Mouse (Mus musculus) G1E-ER4 (cell line): Measurements from ENCODE around the gene Cd59b. TPM values are rescaled to one million over a fixed set of nuclear protein-coding genes. Genes with fewer than 3 reads are reported as not detected.
A peak's percentile ranks its signal among the peaks of the same experiment; 100 is the strongest.

Experiments used
- GATA1 ChIP-seq: IDR thresholded peaks from one replicate; pipeline ENCODE4 v1.8.0; 2012; ENCODE audit warnings: low read length, inconsistent platforms
- polyA plus RNA-seq: library from polyadenylated mRNA; stranded (reverse); fragments of >175 nt; gene quantifications from 2 replicates; pipeline ENCODE4 v1.2.3, GENCODE M21; 2012

Gene Cd59b
- polyA plus RNA-seq, 1 experiment = not detected

DNA sequence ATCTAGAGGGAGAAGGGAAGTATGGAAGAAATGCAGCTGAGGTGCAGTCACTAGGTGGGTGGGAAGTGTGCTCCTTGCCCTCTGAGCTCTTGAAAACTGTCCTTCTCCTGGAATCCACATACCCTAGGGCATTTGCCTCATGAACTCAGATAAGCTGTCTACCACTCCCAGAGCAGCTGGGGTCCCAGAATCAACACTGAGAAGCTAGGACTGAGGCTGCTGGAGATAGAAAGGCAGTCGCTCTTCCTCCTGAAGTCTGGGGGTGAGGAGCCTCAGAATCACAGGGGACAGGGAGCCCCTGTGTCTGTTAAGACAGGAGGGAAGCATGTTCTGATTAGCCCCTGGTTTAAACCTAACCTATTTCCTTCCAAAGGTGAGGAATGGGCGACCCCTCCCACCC, 39.9 kb downstream of the Cd59b start:
- TF ChIP-seq GATA1 = no peak

- TF ChIP-seq GATA1 = no peak
Observed at GRCm38 (mm10) chr2:104110031-104110430, 40.4 kb downstream of the Cd59b start.

DNA sequence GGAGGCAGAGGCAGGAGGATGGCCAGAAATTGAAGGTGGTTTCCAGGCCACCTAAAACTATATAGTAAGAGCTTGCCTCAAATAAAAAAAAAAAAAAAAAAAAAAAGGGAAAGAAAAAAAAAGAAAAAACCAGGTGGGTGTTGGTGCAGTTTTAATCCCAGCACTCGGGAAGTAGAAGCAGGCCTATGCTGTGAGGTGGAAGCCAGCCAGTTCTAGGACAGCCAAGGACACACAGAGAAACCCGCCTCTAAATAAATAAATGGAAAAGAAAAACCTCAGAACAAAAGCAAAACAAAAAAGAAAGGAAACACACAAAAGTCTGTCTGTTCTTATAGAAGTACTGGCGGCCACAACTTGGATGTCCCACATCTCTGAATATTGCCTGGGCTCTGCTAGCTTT, 45.2 kb downstream of the Cd59b start:
- TF ChIP-seq GATA1 = no peak

- TF ChIP-seq GATA1 = no peak
Observed at GRCm38 (mm10) chr2:104119097-104119496, 49.4 kb downstream of the Cd59b start.

DNA sequence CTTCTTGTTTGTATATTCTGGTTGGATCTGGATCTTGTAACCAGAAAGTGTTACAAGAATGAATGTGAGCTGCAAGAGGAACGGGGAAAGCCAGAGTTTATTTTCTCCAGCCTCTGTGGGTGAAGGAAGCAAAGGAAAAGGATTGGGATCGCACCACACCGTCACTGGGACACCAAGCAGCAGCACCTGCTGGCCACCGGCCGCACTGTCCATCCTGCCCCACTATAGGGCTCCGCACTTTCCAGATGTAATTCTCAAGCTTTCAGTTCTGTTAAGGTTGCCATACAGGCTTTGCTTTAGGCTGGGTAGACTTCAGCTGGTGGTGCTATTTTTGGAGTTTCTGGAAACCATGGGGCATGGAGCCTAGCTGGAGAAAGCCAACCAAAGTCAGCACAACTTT, 50.7 kb downstream of the Cd59b start:
- no peak for TF ChIP-seq GATA1

DNA sequence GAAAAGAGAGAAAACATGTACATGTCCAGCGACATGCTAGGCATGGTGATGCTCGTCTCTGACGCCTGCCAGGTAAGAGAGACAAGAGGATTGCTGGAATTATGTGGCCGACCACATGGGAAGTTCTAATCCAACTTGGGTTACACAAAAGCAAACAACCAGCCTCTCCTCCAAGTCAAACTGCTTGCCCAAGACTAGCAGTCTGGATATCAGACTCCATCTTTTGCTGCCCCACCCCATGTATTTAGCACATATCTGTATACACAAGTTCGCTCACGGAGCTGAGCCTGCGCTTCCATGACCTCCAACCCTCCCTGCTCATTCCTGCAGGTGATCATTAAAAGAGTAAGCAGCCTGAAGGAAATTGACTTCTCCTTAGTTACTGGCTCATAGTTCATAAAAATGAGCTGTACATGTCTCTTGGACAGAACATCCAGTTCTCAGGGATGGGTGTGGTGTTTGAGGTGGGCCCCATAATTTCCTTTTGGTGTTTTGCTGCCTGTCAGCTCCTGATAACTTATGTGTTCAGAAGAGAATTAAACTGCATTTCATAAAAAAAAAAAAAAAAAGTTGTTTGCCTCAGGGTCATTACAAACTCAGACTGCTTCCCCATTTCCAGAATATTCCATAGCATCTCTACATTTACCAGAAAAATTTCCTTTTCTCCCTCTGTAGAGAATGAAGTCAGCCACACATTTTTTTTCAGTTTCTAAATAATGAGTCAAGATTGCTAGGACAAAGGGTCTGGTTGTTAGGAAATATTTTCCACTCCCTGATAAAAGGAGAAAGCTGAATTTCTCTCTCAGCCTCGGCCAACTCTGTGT, 52.2 kb downstream of the Cd59b start:
- TF ChIP-seq GATA1 = no peak

DNA sequence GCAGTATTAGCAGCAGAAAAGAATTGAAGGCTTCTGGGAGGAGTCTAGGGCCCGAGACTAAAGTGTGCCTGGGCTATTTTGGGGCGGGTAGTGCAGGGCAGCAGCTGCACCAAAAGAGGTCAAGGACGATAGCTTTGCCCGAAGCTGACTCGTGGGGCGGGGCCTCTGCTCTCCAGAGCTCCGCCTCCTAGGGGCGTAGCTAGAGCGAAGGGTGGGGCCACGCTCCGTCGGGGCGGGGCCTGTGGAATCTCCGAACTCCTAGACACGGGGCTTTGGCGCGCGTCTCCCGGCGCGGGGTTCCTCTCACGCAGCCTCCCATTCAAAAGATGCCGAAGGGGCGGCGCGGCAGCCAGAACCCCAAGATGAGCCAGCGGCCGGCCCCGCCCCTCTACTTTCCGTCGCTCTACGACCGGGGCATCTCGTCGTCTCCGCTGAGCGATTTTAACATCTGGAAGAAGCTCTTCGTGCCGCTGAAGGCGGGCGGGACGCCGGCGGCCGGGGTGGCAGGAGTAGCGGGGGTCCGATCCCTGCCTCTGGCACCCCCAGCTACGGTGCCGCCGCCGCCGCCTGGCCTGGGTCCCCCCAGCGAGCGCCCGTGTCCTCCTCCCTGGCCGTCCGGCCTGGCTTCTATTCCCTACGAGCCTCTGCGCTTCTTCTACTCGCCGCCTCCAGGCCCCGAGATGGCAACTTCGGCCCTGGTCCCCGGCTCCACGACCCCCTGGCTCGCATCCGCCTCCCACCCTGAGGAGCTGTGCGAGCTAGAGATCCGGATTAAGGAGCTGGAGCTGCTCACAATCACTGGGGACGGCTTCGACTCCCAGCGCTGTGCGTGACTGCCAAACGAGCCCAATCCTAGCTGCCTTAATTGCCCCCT, 53.1 kb downstream of the Cd59b start, which contains the start of gene A930018P22Rik:
TSS of gene A930018P22Rik (plus strand) at position 265 of the 874 bp plus-strand sequence.
- no peak for TF ChIP-seq GATA1

GRCm38 (mm10) chr2:104123540-104123939, 53.9 kb downstream of the Cd59b start:
- TF ChIP-seq GATA1 = peak; percentile 54

GRCm38 (mm10) chr2:104124071-104124470, 54.4 kb downstream of the Cd59b start:
- TF ChIP-seq GATA1 = no peak

DNA sequence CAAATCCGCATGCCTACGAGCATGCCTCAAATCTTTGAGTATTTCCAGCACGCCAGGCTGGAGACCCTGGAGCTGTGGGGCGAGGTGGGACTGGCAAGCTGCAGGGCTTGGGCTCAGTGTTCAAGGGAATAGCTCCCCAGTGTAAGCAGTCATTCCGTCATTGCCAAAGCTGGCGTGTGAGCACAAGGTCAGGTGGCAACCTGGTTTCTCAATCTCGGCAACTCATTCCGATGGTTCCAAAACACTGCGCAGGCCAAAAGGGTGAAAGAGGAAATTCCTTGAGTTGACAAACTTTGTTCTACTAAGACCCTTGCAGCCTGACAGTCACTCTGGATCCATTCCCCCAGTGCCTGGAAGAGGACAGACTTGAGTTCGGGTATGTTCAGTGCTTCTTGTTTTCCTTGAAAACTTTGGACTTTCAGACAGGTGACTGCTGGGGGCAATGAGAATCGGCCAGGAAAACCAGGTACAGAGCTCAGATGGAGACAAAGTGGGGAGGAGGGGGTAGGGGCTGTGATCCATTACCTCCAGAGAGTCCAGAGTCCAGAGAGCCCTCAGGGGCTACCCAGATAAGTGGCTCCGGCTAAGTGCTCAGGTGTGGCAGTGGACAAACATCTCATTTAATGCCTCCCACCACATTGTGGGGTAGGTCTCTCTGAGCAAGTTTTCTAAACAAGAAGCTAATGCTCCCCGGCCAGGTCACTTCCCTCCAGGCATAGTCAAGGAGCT, 59.3 kb downstream of the Cd59b start:
- TF ChIP-seq GATA1 = no peak

GRCm38 (mm10) chr2:104130165-104130564, 60.5 kb downstream of the Cd59b start:
- no peak for TF ChIP-seq GATA1

GRCm38 (mm10) chr2:104130969-104131368, 61.3 kb downstream of the Cd59b start:
- no peak for TF ChIP-seq GATA1

DNA sequence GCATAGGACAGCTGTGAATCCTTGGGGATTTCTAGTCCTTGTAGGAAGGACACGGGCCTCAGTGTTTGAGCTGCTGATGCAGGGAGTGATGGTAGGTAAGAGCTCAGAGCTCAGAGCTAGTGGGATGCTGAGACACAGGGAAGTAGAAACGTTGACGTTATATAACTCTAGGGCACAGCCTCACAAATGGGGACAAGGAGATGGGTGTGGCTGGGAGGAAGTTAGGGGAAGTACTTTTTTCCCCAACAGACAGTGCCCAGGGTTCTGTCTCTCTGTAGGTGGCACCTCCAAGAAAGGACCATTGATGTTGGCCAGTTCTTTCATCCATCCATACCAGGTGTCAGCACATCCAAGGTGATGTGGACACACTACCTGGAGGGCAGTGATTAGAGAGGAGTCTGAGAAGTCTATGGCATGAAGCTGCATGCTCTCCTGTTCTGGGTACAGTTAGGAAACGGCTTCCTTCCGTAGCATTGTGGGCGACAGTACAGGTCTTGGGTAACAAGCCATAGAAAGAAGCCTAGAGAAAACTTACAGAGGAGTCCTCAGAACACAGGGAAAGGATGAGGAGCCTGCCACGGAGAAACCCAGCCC, 62.7 kb downstream of the Cd59b start:
- no peak for TF ChIP-seq GATA1

DNA sequence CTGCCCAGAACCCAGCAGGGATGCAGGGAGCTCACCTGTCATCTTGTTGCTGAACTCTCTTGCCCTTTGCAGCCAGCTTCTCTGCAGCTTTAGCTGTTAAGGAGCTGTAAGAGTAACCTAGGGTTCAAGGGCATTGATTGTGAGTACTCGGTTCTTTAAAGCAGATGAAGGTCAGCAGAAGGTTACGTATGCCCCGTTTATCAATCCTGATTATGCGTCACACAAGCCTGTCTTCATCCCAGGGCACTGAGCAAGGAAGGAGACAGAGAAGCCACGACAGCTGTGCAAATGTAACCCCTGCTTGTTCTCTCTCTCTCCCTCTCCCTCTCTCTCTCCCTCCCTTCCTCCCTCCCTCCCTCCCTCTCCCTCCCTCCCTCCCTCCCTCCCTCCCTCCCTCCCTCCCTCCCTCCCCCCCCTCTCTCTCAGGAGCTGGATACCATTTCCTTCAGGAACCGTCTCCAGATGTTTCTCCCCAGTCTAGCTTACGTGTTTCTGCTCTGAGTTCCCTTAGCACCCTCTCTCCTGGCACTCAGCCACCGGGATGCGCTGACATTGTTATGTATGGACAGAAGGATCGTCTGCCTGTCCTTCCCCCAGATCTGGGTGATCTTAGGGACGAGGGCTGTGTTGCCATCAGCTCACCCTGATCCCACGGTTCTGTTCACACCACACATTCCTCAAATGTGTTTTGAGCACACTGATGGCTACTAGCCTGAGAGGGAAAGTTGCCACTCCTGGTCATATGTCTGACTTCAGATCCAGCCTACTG, 63.6 kb downstream of the Cd59b start:
- TF ChIP-seq GATA1 = no peak
